Mouse (Mus musculus): ENCODE data around the gene Dusp7. TPM values are rescaled to one million over a fixed set of nuclear protein-coding genes. Genes with fewer than 3 reads are reported as not detected.

The Dusp7 gene
- polyA plus RNA-seq (2015; fragmentation: Nextera tagmentation; extraction: Ambion mirVana) = 15.6 and 17.7 TPM in 2 replicates

DNA sequence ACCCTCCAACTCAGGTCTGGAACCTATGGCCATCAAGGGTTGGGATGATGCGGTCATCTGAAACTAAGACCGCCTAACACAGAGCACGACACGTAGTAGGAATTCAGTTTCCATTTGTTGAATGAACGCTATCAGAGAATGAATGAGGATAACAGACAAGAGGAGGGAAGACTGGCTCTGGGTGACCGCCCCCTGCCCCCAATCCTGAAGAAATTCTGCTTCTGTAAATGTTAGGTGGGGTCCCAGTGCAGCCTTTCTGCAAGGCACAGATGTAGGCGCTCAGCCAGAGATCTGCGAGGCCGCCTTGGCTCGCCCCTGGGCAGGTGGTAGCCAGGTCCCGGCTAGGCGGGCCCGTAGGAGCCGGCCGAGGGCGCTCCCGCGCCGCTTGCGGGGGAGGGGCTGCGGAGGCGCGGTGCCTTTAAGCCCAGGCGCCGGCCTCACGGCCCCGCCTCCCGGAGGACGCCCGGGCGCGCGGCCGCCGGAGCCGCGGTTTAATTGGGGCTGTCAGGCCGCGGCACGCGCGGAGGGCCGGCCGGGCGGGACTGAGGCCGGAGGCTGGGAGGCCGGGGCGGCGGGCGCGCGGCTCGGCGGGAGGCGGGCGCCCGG, at the start of gene Dusp7:
TSS of gene Dusp7 (plus strand) at position 521 of the 606 bp plus-strand sequence.
- Histone ChIP-seq H3K4me3 (replicated peaks) (peak within 1 kb of the TSS; percentile 98), H3K9me3 (replicated peaks) (no peaks in the 10 kb centered on the region), H3K27me3 (no peaks in the 10 kb centered on the region), H3K9ac (peak within 1 kb of the TSS; percentile 96), H3K4me2 (peak within 1 kb of the TSS; percentile 98), H3K4me1 (peaks cover 56% of the 10 kb centered on the region), H3K27ac (peak within 1 kb of the TSS; percentile 99), H3K36me3 (peaks cover 16% of the 10 kb centered on the region)
- WGBS = under 1% methylated on average over 48 of the region's 57 CpGs
- peak; percentile 79 for ATAC-seq (replicated peaks; ENCODE audit: low FRiP score)

- WGBS = 39% methylated on average over 2 of the region's 2 CpGs
- Histone ChIP-seq H3K4me2 (no peak overlapping the region), H3K27ac (no peak overlapping the region; the same call in 1 of the 2 replicates), H3K9ac (no peak overlapping the region), H3K4me1 (peaks cover 19% of the 10 kb centered on the region), H3K27me3 (no peaks in the 10 kb centered on the region), H3K36me3 (no peaks in the 10 kb centered on the region), H3K4me3 (replicated peaks) (no peak overlapping the region), H3K9me3 (replicated peaks) (no peaks in the 10 kb centered on the region)
- ATAC-seq (replicated peaks; ENCODE audit: low FRiP score) = no peak
Observed at GRCm38 (mm10) chr9:106319095-106319494, 49.3 kb upstream of the Dusp7 start.

DNA sequence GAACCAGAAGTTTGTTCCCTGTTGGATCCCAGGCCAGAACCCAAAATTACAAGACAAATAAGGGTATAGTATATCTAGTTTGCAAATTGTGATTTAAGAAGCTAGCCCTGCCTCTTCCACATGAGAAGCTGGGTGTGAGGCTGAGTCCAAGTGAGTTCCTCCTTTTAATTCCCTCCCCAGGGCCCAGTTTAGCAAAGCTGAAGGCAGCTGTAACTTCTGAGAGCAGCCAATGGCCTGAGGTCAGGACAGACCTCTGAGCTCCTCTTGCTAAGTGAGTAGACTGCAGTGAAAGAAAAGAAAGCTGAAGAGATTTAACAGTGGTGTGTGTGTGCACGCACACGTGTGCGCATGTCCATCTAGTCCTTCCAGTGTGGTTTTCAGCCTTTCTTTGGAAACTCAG, 45.9 kb upstream of the Dusp7 start:
- Histone ChIP-seq H3K9me3 (replicated peaks) (no peaks in the 10 kb centered on the region), H3K4me2 (no peak overlapping the region), H3K36me3 (no peaks in the 10 kb centered on the region), H3K27me3 (no peaks in the 10 kb centered on the region), H3K4me1 (peaks cover 19% of the 10 kb centered on the region), H3K4me3 (replicated peaks) (no peak overlapping the region), H3K27ac (peak overlapping the region; percentile 58), H3K9ac (no peak overlapping the region)
- WGBS = 83% methylated on average over 3 of the region's 3 CpGs
- ATAC-seq (replicated peaks; ENCODE audit: low FRiP score) = no peak

DNA sequence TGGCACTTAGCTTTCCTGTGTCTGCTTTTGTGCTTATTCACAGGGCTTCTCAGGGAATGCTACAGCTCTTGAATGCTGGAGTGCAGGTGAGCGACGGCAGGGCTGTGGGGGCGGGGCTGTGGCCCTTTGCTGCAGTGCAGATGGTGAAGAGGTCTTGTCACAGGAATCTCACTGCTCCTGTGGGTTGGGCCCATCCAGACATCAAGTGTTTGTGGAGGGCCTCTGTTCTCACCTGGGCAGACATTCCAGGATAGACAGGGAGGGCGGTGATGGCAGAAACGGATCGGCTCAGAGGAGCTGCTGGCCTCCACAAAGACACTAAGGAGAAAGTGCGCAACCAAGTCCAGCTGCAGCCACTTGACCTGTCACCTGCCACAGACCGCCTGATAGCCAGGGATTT, 42.2 kb upstream of the Dusp7 start:
- no peaks in the 10 kb centered on the region for H3K9me3 ChIP-seq (replicated peaks)
- H3K9ac ChIP-seq = no peak overlapping the region
- no peak overlapping the region for H3K4me3 ChIP-seq (replicated peaks)
- no peaks in the 10 kb centered on the region for H3K36me3 ChIP-seq
- H3K27ac ChIP-seq = no peak overlapping the region
- ATAC-seq (replicated peaks; ENCODE audit: low FRiP score) = no peak
- no peaks in the 10 kb centered on the region for H3K27me3 ChIP-seq
- 73% methylated on average over 8 of the region's 8 CpGs for WGBS
- H3K4me1 ChIP-seq = peaks cover 28% of the 10 kb centered on the region
- H3K4me2 ChIP-seq = no peak overlapping the region

GRCm38 (mm10) chr9:106327125-106327809, 41.2 kb upstream of the Dusp7 start:
- Histone ChIP-seq H3K4me2 (no peak overlapping the region), H3K4me3 (replicated peaks) (no peak overlapping the region), H3K27ac (no peak overlapping the region), H3K36me3 (no peaks in the 10 kb centered on the region), H3K4me1 (peaks cover 18% of the 10 kb centered on the region), H3K9ac (no peak overlapping the region), H3K9me3 (replicated peaks) (no peaks in the 10 kb centered on the region), H3K27me3 (no peaks in the 10 kb centered on the region)
- WGBS = 90% methylated on average over 8 of the region's 8 CpGs
- no peak for ATAC-seq (replicated peaks; ENCODE audit: low FRiP score)

- Histone ChIP-seq H3K4me2 (no peak overlapping the region), H3K27me3 (no peaks in the 10 kb centered on the region), H3K9me3 (replicated peaks) (no peaks in the 10 kb centered on the region), H3K36me3 (no peaks in the 10 kb centered on the region), H3K9ac (no peak overlapping the region), H3K4me3 (replicated peaks) (no peak overlapping the region), H3K27ac (peak overlapping the region; percentile 82; the same call in 1 of the 2 replicates), H3K4me1 (peaks cover 18% of the 10 kb centered on the region)
- 77% methylated on average over 7 of the region's 7 CpGs for WGBS
- ATAC-seq (replicated peaks; ENCODE audit: low FRiP score) = no peak
Observed at GRCm38 (mm10) chr9:106328068-106328610, 40.3 kb upstream of the Dusp7 start.

GRCm38 (mm10) chr9:106328772-106329511, 39.5 kb upstream of the Dusp7 start:
- Histone ChIP-seq H3K9me3 (replicated peaks) (no peaks in the 10 kb centered on the region), H3K27ac (peak overlapping the region; percentile 82), H3K9ac (no peak overlapping the region), H3K4me2 (no peak overlapping the region), H3K36me3 (no peaks in the 10 kb centered on the region), H3K27me3 (no peaks in the 10 kb centered on the region), H3K4me1 (peaks cover 18% of the 10 kb centered on the region), H3K4me3 (replicated peaks) (no peak overlapping the region)
- ATAC-seq (replicated peaks; ENCODE audit: low FRiP score) = peak; percentile 43; the same call in 1 of the 2 replicates
- 41% methylated on average over 5 of the region's 5 CpGs for WGBS

DNA sequence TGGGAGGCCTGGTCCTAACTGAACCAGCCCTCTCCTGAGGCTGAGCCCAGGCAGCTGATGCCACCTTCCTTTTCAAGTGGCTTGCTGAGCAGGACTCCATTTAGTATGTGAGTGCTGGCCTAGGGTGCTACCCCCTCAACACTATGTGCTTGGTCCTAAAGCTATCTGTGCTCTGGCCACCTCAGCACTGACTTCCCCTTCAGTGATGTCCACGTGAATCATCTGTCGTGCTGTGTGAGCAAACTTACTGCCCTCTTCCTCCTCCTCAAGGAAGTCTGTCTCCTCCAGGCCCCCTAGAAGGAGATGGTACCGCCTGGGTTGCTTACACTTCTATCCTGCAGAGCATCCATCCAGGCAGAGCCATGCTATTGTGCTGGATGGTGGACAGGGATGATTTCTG, 35.7 kb upstream of the Dusp7 start:
- Histone ChIP-seq H3K36me3 (no peaks in the 10 kb centered on the region), H3K4me3 (replicated peaks) (no peak overlapping the region), H3K27me3 (no peaks in the 10 kb centered on the region), H3K4me1 (peaks cover 32% of the 10 kb centered on the region), H3K4me2 (no peak overlapping the region), H3K9ac (no peak overlapping the region), H3K9me3 (replicated peaks) (no peaks in the 10 kb centered on the region), H3K27ac (no peak overlapping the region)
- no peak for ATAC-seq (replicated peaks; ENCODE audit: low FRiP score)
- WGBS = 61% methylated on average over 3 of the region's 3 CpGs

DNA sequence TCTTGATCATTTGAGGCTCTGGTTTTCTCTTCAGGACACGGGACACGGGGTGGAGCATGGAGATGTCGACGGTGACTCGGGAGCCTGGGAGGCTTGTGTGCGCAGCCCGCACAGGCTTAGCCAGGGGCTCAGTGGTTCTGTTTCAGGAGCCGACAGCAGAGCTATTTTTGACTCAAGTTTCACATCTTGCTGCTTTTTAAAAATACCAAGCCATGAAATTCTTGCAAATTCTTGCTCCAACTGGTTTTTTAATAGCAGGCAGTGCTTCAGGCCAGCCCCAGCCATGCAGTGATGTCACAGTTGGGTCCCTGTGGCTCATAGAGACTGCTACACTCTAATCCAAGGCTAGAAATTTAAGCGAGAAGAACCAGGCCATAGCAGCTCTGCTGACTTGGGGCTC, 30.8 kb upstream of the Dusp7 start:
- H3K27me3 ChIP-seq = no peaks in the 10 kb centered on the region
- no peak for ATAC-seq (replicated peaks; ENCODE audit: low FRiP score)
- peaks cover 61% of the 10 kb centered on the region for H3K4me1 ChIP-seq
- H3K9ac ChIP-seq = no peak overlapping the region
- H3K36me3 ChIP-seq = no peaks in the 10 kb centered on the region
- H3K4me3 ChIP-seq (replicated peaks) = no peak overlapping the region
- H3K9me3 ChIP-seq (replicated peaks) = no peaks in the 10 kb centered on the region
- H3K27ac ChIP-seq = peak overlapping the region; percentile 61; the same call in 1 of the 2 replicates
- no peak overlapping the region for H3K4me2 ChIP-seq
- WGBS = 82% methylated on average over 9 of the region's 9 CpGs

DNA sequence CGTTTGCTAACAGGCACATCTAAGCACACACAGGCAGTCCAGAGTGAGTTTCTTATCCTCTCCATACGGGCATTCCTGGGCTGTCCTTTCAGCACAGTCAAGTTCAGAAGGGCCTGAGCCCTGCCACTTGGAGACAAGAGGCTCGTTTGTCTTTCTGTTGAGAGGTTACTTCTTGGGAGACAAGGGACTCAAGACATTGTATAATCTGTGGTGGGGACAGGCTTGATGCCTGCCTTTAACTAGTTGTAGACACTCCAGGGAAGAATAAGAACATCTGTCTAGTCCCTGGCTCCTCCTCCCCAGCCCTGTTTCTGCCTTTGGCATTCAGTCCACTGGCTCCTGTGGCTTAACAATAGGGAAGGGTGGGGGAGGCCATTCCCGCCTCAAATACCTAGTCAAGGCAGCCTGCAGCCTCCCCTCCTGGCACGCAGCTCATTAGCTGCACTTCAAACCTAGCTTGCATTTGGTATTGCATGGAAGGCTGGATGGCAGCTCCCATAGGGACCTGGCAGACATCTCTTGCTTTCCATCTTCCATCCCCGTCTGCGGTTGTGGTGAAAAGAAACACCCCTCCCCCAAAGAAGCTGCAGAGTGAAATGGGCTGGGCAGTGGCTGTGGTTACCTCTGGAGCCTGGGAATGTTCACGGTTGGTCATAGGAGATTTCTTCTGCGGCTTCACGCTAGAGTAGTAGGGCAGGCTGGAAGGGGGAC, 29.8 kb upstream of the Dusp7 start:
- no peak overlapping the region for H3K4me3 ChIP-seq (replicated peaks)
- ATAC-seq (replicated peaks; ENCODE audit: low FRiP score) = no peak
- H3K9ac ChIP-seq = no peak overlapping the region
- no peak overlapping the region for H3K4me2 ChIP-seq
- H3K36me3 ChIP-seq = no peaks in the 10 kb centered on the region
- peak overlapping the region; percentile 61 for H3K27ac ChIP-seq
- 23% methylated on average over 10 of the region's 10 CpGs for WGBS
- no peaks in the 10 kb centered on the region for H3K9me3 ChIP-seq (replicated peaks)
- H3K27me3 ChIP-seq = no peaks in the 10 kb centered on the region
- H3K4me1 ChIP-seq = peaks cover 61% of the 10 kb centered on the region

DNA sequence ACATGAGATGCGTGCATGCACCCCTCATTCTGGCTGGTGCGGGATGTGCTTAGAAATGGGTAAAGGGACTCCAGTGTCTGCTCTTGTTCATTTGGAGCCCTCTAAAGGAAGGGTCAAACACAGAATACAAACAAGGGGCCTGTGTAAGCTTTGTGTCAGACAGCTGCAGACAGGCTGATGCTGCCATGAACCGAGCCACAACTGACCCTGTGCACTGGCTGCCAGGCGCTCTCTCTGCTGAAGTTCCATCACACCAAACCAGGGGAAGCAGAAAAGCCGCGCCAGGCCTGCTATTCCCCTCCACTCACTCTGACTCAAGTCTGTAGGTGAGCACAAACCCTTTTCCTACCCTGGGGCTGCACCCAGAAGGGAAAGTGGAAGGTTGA, 29.3 kb upstream of the Dusp7 start:
- Histone ChIP-seq H3K36me3 (no peaks in the 10 kb centered on the region), H3K27ac (peak overlapping the region; percentile 61), H3K4me2 (no peak overlapping the region), H3K4me3 (replicated peaks) (no peak overlapping the region), H3K9ac (no peak overlapping the region), H3K27me3 (no peaks in the 10 kb centered on the region), H3K9me3 (replicated peaks) (no peaks in the 10 kb centered on the region), H3K4me1 (peaks cover 61% of the 10 kb centered on the region)
- WGBS = 67% methylated on average over 6 of the region's 6 CpGs
- ATAC-seq (replicated peaks; ENCODE audit: low FRiP score) = no peak
